Mouse (Mus musculus) forelimb bud, embryonic 11.5 days (tissue): Measurements from ENCODE around the gene Gm13057.
"Not testable (repeated sequence)": the region's sequence is repeated elsewhere in the genome, so short reads cannot be mapped to it uniquely, and the experiment has no call there.

ENCODE experiments used
- DNase-seq: peaks from one replicate; pipeline ENCODE4 v3.0.0-alpha.2; 2012; ENCODE audit warnings: low read depth, low spot score

The Gm13057 gene

GRCm38 (mm10) chr4:143551400-143551799 is at the start of gene Gm13057, which contains the start of gene BC080695:
Gene Gm13057 (plus strand): TSS chr4:143551709.
Gene BC080695 (plus strand): TSS chr4:143551700.
- DNase-seq: not testable (repeated sequence)

GRCm38 (mm10) chr4:143511043-143511442 is 40.5 kb upstream of the Gm13057 start, which contains the start of gene Gm13043:
Gene Gm13043 (plus strand): TSS chr4:143511343.
- no peak for DNase-seq

GRCm38 (mm10) chr4:143535654-143536053 is 15.9 kb upstream of the Gm13057 start, which contains the start of gene Gm13040:
Gene Gm13040 (plus strand): TSS chr4:143535954.
- not testable (repeated sequence) for DNase-seq
